Mouse (Mus musculus): Measurements from ENCODE around the gene Zfyve19. TPM values are rescaled to one million over a fixed set of nuclear protein-coding genes. Genes with fewer than 3 reads are reported as not detected.

Zfyve19 gene
- polyA plus RNA-seq, 1 experiment from 2014 or later: 64.7 TPM

Other genes starting within 250 kb of the Zfyve19 start
- gene Ccdc32, start 179.2 kb upstream of the Zfyve19 start, polyA plus RNA-seq (2015; fragmentation: Nextera tagmentation; extraction: Ambion mirVana): 38.3 and 43.3 TPM in 2 replicates
- gene Rpusd2, start 173.8 kb upstream of the Zfyve19 start, polyA plus RNA-seq (2015; fragmentation: Nextera tagmentation; extraction: Ambion mirVana): 4.6 and 5.4 TPM in 2 replicates
- gene Knl1, start 161.5 kb upstream of the Zfyve19 start, polyA plus RNA-seq (2015; fragmentation: Nextera tagmentation; extraction: Ambion mirVana): 29.3 and 33.4 TPM in 2 replicates
- 18.7 and 24.0 TPM in 2 replicates for gene Rad51, start 95.8 kb upstream of the Zfyve19 start, polyA plus RNA-seq (2015; fragmentation: Nextera tagmentation; extraction: Ambion mirVana)
- gene Rmdn3, start 51.6 kb upstream of the Zfyve19 start, polyA plus RNA-seq (2015; fragmentation: Nextera tagmentation; extraction: Ambion mirVana): 52.0 and 54.2 TPM in 2 replicates
- gene Gchfr, start 40.8 kb upstream of the Zfyve19 start, polyA plus RNA-seq (2015; fragmentation: Nextera tagmentation; extraction: Ambion mirVana): 0.93 and 2.0 TPM in 2 replicates
- gene Gm14137, start 34.1 kb upstream of the Zfyve19 start, polyA plus RNA-seq (2015; fragmentation: Nextera tagmentation; extraction: Ambion mirVana): 0.83 and 0.90 TPM in 2 replicates
- 26.7 and 30.9 TPM in 2 replicates for gene Dnajc17, start 178 bp downstream of the Zfyve19 start, polyA plus RNA-seq (2015; fragmentation: Nextera tagmentation; extraction: Ambion mirVana)
- gene Ppp1r14d, start 21.3 kb downstream of the Zfyve19 start, polyA plus RNA-seq (2015; fragmentation: Nextera tagmentation; extraction: Ambion mirVana): not detected in 2 replicates
- 0.31 and 0.56 TPM in 2 replicates for gene Spint1, start 28.7 kb downstream of the Zfyve19 start, polyA plus RNA-seq (2015; fragmentation: Nextera tagmentation; extraction: Ambion mirVana)
- 19.6 and 24.0 TPM in 2 replicates for gene Rhov, start 62.7 kb downstream of the Zfyve19 start, polyA plus RNA-seq (2015; fragmentation: Nextera tagmentation; extraction: Ambion mirVana)
- 30.2 and 31.1 TPM in 2 replicates for gene Vps18, start 80.1 kb downstream of the Zfyve19 start, polyA plus RNA-seq (2015; fragmentation: Nextera tagmentation; extraction: Ambion mirVana)
- gene Dll4, start 117.2 kb downstream of the Zfyve19 start, polyA plus RNA-seq (2015; fragmentation: Nextera tagmentation; extraction: Ambion mirVana): 4.0 and 4.1 TPM in 2 replicates
- gene Chac1, start 142.6 kb downstream of the Zfyve19 start, polyA plus RNA-seq (2015; fragmentation: Nextera tagmentation; extraction: Ambion mirVana): 5.5 and 5.8 TPM in 2 replicates

Data from forebrain, embryonic 15.5 days (tissue).